ENCODE assay signal across 10 mouse cellular contexts in genomic region chr10:82170808-82171207, GRCm38 (mm10). TPM values are rescaled to one million over a fixed set of nuclear protein-coding genes. Genes with fewer than 3 reads are reported as not detected.
DNase-seq lines count a peak whose midpoint lies in the region; ATAC-seq lines count a peak whose summit lies in the region.
"Had no signal": no experiment of that assay in that cellular context is flagged by ENCODE, and none has a peak within 500 bp of the region (broad histone marks: within the 10 kb centered on the region; RNA-seq: fewer than 3 reads in every experiment).

No protein-coding gene starts in this region.

- H3K4me3 ChIP-seq in midbrain, embryonic 11.5 days (ENCODE audit: low read depth, low read length) = no peak overlapping the region
- H3K4me3 ChIP-seq in midbrain, embryonic 15.5 days = no peak overlapping the region
- H3K4me3 ChIP-seq: heart, embryonic 13.5 days; lung, embryonic 15.5 days had no signal

- no peak overlapping the region for H3K4me2 ChIP-seq in midbrain, embryonic 11.5 days
- no peak overlapping the region for H3K4me2 ChIP-seq in midbrain, embryonic 15.5 days
- H3K4me2 ChIP-seq: heart, embryonic 13.5 days; lung, embryonic 15.5 days had no signal

- intact Hi-C loops in heart, postnatal 25 days (cut with DNase I) = loop anchor here (5.0 kb wide), 2 partner anchors 544 to 669 kb away; partner anchors contain the start of genes Ankrd24, S1pr4 and Sirt6

- no peaks in the 10 kb centered on the region for H3K27me3 ChIP-seq in midbrain, embryonic 11.5 days (ENCODE audit: control insufficient read depth, insufficient read depth, low read length)
- H3K27me3 ChIP-seq in midbrain, embryonic 15.5 days (replicated peaks) = no peaks in the 10 kb centered on the region
- H3K27me3 ChIP-seq in splenic B cell, adult 2 months (ENCODE audit: control insufficient read depth, insufficient read depth, low read length, poor library complexity, severe bottlenecking) = no peaks in the 10 kb centered on the region
- H3K27me3 ChIP-seq: heart, embryonic 13.5 days; lung, embryonic 15.5 days had no signal

- H3K9ac ChIP-seq in midbrain, embryonic 11.5 days (ENCODE audit: low read length) = no peak overlapping the region
- no peak overlapping the region for H3K9ac ChIP-seq in midbrain, embryonic 15.5 days
- H3K9ac ChIP-seq: heart, embryonic 13.5 days; lung, embryonic 15.5 days had no signal

- DNase-seq in heart, adult 8-10 months (ENCODE audit: low spot score) = peak; percentile 3
- DNase-seq in heart, postnatal 25 days (ENCODE audit: low spot score) = no peak
- peak; percentile 87 for DNase-seq in midbrain, embryonic 11.5 days (ENCODE audit: low spot score, missing footprints)
- DNase-seq in brain, embryonic 18.5 days (ENCODE audit: low read depth, low spot score) = peak; percentile 8
- DNase-seq in splenic B cell, adult 2 months (ENCODE audit: low read depth, low spot score) = peak; percentile 69
- no peak for DNase-seq in urinary bladder, postnatal 36 days (ENCODE audit: low spot score in 2 of 2)
- DNase-seq in testis, postnatal 10 days (ENCODE audit: low spot score) = no peak

- H3K27ac ChIP-seq in midbrain, embryonic 11.5 days (ENCODE audit: low read depth, low read length) = no peak overlapping the region
- no peak overlapping the region for H3K27ac ChIP-seq in midbrain, embryonic 15.5 days
- H3K27ac ChIP-seq: heart, embryonic 13.5 days; lung, embryonic 15.5 days had no signal

- no peaks in the 10 kb centered on the region for H3K36me3 ChIP-seq in midbrain, embryonic 11.5 days (ENCODE audit: control insufficient read depth, insufficient read depth, low read length)
- no peaks in the 10 kb centered on the region for H3K36me3 ChIP-seq in midbrain, embryonic 15.5 days (replicated peaks)
- H3K36me3 ChIP-seq in splenic B cell, adult 2 months (ENCODE audit: control insufficient read depth, insufficient read depth, low read length, poor library complexity, severe bottlenecking) = no peaks in the 10 kb centered on the region
- H3K36me3 ChIP-seq: heart, embryonic 13.5 days; lung, embryonic 15.5 days had no signal

- peaks cover 4% of the 10 kb centered on the region; the same call in 1 of the 2 replicates for H3K9me3 ChIP-seq in midbrain, embryonic 11.5 days (ENCODE audit: control insufficient read depth, low read length)
- no peaks in the 10 kb centered on the region for H3K9me3 ChIP-seq in midbrain, embryonic 15.5 days
- H3K9me3 ChIP-seq: lung, embryonic 15.5 days had no signal

- ATAC-seq in midbrain, embryonic 11.5 days (ENCODE audit: low FRiP score) = no peak
- ATAC-seq in midbrain, embryonic 15.5 days (replicated peaks) = no peak

- no peaks in the 10 kb centered on the region for H3K4me1 ChIP-seq in midbrain, embryonic 11.5 days (ENCODE audit: control insufficient read depth, insufficient read depth, low read length)
- H3K4me1 ChIP-seq in midbrain, embryonic 15.5 days = no peaks in the 10 kb centered on the region
- H3K4me1 ChIP-seq: heart, embryonic 13.5 days; lung, embryonic 15.5 days had no signal

- 64% methylated on average over 2 of the region's 2 CpGs for WGBS in midbrain, embryonic 11.5 days
- 54% methylated on average over 2 of the region's 2 CpGs for WGBS in midbrain, embryonic 15.5 days

RNA-seq across cellular contexts. Expression of gene AU041133, which starts 43.0 kb away (rescaled TPM):
- total RNA-seq in heart, adult 8-10 months (2022) = 1 to 10 TPM; 2.5 to 3.2 (median 2.9) TPM
- 1 to 10 TPM; 2.7 to 3.2 TPM for total RNA-seq in heart, postnatal 25 days (2021)
- 6.3 and 6.6 TPM in 2 replicates for polyA plus RNA-seq in midbrain, embryonic 11.5 days (2014; fragmentation: Nextera tagmentation; extraction: Ambion mirVana)
- polyA plus RNA-seq in midbrain, embryonic 15.5 days (2015; fragmentation: Nextera tagmentation; extraction: Ambion mirVana) = 11.0 and 13.5 TPM in 2 replicates

Comparison
In these comparisons a context has a peak if more than half of its experiments do, and no peak if none do; other contexts are left out.
1. DNase-seq: peak in heart, adult 8-10 months (single experiment), midbrain, embryonic 11.5 days (single experiment), brain, embryonic 18.5 days (single experiment) and splenic B cell, adult 2 months (single experiment); none in heart, postnatal 25 days (single experiment), urinary bladder, postnatal 36 days (0 of 2) and testis, postnatal 10 days (single experiment).